Mouse (Mus musculus) forebrain, embryonic 11.5 days (tissue): Measurements from ENCODE around the gene Gm10721. TPM values are rescaled to one million over a fixed set of nuclear protein-coding genes. Genes with fewer than 3 reads are reported as not detected.
A peak's percentile ranks its signal among the peaks of the same experiment; 100 is the strongest.
"Not testable (repeated sequence)": the region's sequence is repeated elsewhere in the genome, so short reads cannot be mapped to it uniquely, and the experiment has no call there.

Source experiments
- ATAC-seq: fragments of 200-750 bp; cut with Nextera tagmentation; replicated peaks from 2 replicates; pipeline ENCODE4 v1.8.0; 2017; ENCODE audit warnings: moderate TSS enrichment; ENCODE audit not compliant: low FRiP score
- DNase-seq: peaks from one replicate; pipeline ENCODE4 v3.0.0-alpha.2; 2017; ENCODE audit warnings: low spot score
- H3K27ac ChIP-seq: fragments of 300-500 bp; sonication (generic); 2 replicates; pipeline ENCODE4 v1.5.1; 2014; ENCODE audit warnings: low read depth, low read length
- H3K27me3 ChIP-seq: fragments of 300-500 bp; sonication (generic); 2 replicates; pipeline ENCODE4 v1.6.1; 2014; ENCODE audit warnings: mild to moderate bottlenecking, low read length, mixed read lengths; ENCODE audit not compliant: control insufficient read depth, insufficient read depth
- H3K36me3 ChIP-seq: fragments of 300-500 bp; sonication (generic); 2 replicates; pipeline ENCODE4 v1.6.1; 2014; ENCODE audit warnings: mild to moderate bottlenecking, low read length, moderate library complexity, mixed read lengths; ENCODE audit not compliant: control insufficient read depth, insufficient read depth
- H3K4me1 ChIP-seq: fragments of 300-500 bp; sonication (generic); replicated peaks from 2 replicates; pipeline ENCODE4 v1.6.1; 2014; ENCODE audit warnings: low read length, mixed read lengths; ENCODE audit not compliant: control insufficient read depth, insufficient read depth
- H3K4me2 ChIP-seq: fragments of 300-500 bp; sonication (generic); 2 replicates; pipeline ENCODE4 v1.6.1; 2014; ENCODE audit warnings: low read depth, mild to moderate bottlenecking, low read length, moderate library complexity, mixed read lengths; ENCODE audit not compliant: severe bottlenecking
- H3K4me3 ChIP-seq: fragments of 300-500 bp; sonication (generic); 2 replicates; pipeline ENCODE4 v1.5.1; 2014; ENCODE audit warnings: low read depth, low read length
- H3K9ac ChIP-seq: fragments of 300-500 bp; sonication (generic); 2 replicates; pipeline ENCODE4 v1.6.1; 2014; ENCODE audit warnings: low read length
- H3K9me3 ChIP-seq: fragments of 300-500 bp; sonication (generic); 2 replicates; pipeline ENCODE4 v1.6.1; 2016; ENCODE audit warnings: low read length, mixed read lengths; ENCODE audit not compliant: control insufficient read depth
- WGBS: fragments of 180-500 bp; shearing (Covaris S2); extraction: QIAGEN DNeasy Blood & Tissue Kit; methylation state at CpG from one replicate; pipeline ENCODE4 v1.1.7; 2014; 5-methylcytosine and 5-hydroxymethylcytosine counted together
- polyA plus RNA-seq: library from polyadenylated mRNA; unstranded; fragments of >200 nt; fragmentation: Nextera tagmentation; extraction: Ambion mirVana; gene quantifications from 2 replicates; pipeline ENCODE4 v1.2.1, GENCODE M21; 2014

Gm10721 gene
- polyA plus RNA-seq, 1 experiment from 2014 or later, result not detected

GRCm38 (mm10) chr9:3023312-3023984 is 10.5 kb downstream of the Gm10721 start, which contains the start of gene Gm10718:
Gene Gm10718, plus strand, starts transcription at chr9:3023547.
- H3K9me3 ChIP-seq, H3K4me1 ChIP-seq, H3K4me2 ChIP-seq, H3K27ac ChIP-seq, H3K27me3 ChIP-seq, H3K36me3 ChIP-seq, DNase-seq, H3K9ac ChIP-seq, H3K4me3 ChIP-seq, ATAC-seq: not testable (repeated sequence)
- 71% methylated on average over 9 of the region's 13 CpGs for WGBS

DNA sequence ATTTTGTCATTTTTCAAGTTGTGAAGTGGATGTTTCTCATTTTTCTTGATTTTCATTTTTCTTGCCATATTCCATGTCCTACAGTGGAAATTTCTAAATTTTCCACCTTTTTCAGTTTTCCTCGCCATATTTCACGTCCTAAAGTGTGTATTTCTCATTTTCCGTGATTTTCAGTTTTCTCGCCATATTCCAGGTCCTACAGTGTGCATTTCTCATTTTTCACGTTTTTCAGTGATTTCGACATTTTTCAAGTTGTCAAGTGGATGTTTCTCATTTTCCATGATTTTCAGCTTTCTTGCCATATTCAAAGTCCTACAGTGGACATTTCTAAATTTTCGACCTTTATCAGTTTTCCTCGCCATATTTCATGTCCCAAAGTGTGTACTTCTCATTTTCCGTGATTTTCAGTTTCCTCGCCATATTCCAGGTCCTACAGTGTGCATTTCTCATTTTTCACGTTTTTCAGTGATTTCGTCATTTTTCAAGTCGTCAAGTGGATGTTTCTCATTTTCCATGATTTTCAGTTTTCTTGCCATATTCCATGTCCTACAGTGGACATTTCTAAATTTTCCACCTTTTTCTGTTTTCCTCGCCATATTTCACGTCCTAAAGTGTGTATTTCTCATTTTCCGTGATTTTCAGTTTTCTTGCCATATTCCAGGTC is 11.2 kb downstream of the Gm10721 start:
- not testable (repeated sequence) for H3K27ac ChIP-seq, H3K4me3 ChIP-seq, H3K4me1 ChIP-seq, DNase-seq, ATAC-seq, H3K27me3 ChIP-seq, H3K9ac ChIP-seq, H3K4me2 ChIP-seq, H3K9me3 ChIP-seq, H3K36me3 ChIP-seq
- WGBS, result 64% methylated on average over 15 of the region's 16 CpGs

DNA sequence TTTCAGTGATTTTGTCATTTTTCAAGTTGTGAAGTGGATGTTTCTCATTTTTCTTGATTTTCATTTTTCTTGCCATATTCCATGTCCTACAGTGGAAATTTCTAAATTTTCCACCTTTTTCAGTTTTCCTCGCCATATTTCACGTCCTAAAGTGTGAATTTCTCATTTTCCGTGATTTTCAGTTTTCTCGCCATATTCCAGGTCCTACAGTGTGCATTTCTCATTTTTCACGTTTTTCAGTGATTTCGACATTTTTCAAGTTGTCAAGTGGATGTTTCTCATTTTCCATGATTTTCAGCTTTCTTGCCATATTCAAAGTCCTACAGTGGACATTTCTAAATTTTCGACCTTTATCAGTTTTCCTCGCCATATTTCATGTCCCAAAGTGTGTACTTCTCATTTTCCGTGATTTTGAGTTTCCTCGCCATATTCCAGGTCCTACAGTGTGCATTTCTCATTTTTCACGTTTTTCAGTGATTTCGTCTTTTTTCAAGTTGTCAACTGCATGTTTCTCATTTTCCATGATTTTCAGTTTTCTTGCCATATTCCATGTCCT is 12.1 kb downstream of the Gm10721 start, which contains the start of gene Gm10717:
Gm10717 (plus strand) TSS at position 506 of the 556 bp plus-strand sequence.
- not testable (repeated sequence) for H3K27me3 ChIP-seq, H3K27ac ChIP-seq, H3K9ac ChIP-seq, H3K4me1 ChIP-seq, H3K4me3 ChIP-seq, H3K9me3 ChIP-seq, DNase-seq, ATAC-seq, H3K36me3 ChIP-seq, H3K4me2 ChIP-seq
- 68% methylated on average over 12 of the region's 12 CpGs for WGBS

DNA sequence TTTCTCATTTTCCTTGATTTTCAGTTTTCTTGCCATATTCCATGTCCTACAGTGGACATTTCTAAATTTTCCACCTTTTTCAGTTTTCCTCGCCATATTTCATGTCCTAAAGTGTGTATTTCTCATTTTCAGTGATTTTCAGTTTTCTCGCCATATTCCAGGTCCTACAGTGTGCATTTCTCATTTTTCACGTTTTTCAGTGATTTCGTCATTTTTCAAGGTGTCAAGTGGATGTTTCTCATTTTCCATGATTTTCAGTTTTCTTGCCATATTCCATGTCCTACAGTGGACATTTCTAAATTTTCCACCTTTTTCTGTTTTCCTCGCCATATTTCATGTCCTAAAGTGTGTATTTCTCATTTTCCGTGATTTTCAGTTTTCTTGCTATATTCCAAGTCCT is 12.7 kb downstream of the Gm10721 start:
- not testable (repeated sequence) for H3K4me1 ChIP-seq, H3K9me3 ChIP-seq, H3K9ac ChIP-seq, H3K36me3 ChIP-seq, ATAC-seq, H3K27me3 ChIP-seq, DNase-seq, H3K27ac ChIP-seq, H3K4me2 ChIP-seq, H3K4me3 ChIP-seq
- WGBS, result 68% methylated on average over 4 of the region's 6 CpGs

GRCm38 (mm10) chr9:3026136-3026535 is 13.2 kb downstream of the Gm10721 start:
- H3K27ac ChIP-seq, H3K4me2 ChIP-seq, DNase-seq, H3K36me3 ChIP-seq, ATAC-seq, H3K4me1 ChIP-seq, H3K9ac ChIP-seq, H3K4me3 ChIP-seq, H3K9me3 ChIP-seq, H3K27me3 ChIP-seq: not testable (repeated sequence)
- 74% methylated on average over 5 of the region's 5 CpGs for WGBS

- not testable (repeated sequence) for H3K36me3 ChIP-seq, H3K4me2 ChIP-seq, H3K9ac ChIP-seq, H3K27ac ChIP-seq, DNase-seq, H3K27me3 ChIP-seq, H3K4me3 ChIP-seq, ATAC-seq, H3K4me1 ChIP-seq, H3K9me3 ChIP-seq
- 69% methylated on average over 9 of the region's 9 CpGs for WGBS
These were observed 13.8 kb downstream of the Gm10721 start for GRCm38 (mm10) chr9:3026741-3027140.

GRCm38 (mm10) chr9:3027200-3027599 is 14.3 kb downstream of the Gm10721 start:
- H3K27me3 ChIP-seq, H3K9ac ChIP-seq, H3K9me3 ChIP-seq, H3K4me3 ChIP-seq, H3K4me2 ChIP-seq, H3K27ac ChIP-seq, H3K4me1 ChIP-seq, ATAC-seq, H3K36me3 ChIP-seq: not testable (repeated sequence)
- WGBS, result 72% methylated on average over 9 of the region's 9 CpGs
- peak; percentile 51 for DNase-seq

DNA sequence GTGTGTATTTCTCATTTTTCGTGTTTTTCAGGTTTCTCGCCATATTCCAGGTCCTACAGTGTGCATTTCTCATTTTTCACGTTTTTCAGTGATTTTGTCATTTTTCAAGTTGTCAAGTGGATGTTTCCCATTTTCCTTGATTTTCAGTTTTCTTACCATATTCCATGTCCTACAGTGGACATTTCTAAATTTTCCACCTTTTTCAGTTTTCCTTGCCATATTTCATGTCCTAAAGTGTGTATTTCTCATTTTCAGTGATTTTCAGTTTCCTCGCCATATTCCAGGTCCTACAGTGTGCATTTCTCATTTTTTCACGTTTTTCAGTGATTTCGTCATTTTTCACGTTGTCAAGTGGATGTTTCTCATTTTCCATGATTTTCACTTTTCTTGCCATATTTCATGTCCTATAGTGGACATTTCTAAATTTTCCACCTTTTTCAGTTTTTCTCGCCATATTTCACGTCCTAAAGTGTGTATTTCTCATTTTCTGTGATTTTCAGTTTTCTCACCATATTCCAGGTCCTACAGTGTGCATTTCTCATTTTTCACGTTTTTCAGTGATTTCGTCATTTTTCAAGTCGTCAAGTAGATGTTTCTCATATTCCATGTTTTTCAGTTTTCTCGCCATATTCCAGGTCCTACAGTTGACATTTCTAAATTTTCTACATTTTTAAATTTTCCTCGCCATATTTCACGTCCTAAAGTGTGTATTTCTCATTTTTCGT is 16.5 kb downstream of the Gm10721 start:
- not testable (repeated sequence) for DNase-seq, H3K4me2 ChIP-seq, H3K9me3 ChIP-seq, H3K4me3 ChIP-seq, H3K27ac ChIP-seq, ATAC-seq, H3K36me3 ChIP-seq, H3K4me1 ChIP-seq, H3K9ac ChIP-seq, H3K27me3 ChIP-seq
- WGBS, result 67% methylated on average over 12 of the region's 16 CpGs
